Mouse (Mus musculus) T-helper 17 cell (primary cell): Measurements from ENCODE around the gene Pola1.

Experiments used
- in situ Hi-C, 2 experiments: fragments of 300-600 bp; cut with MboI, MseI; formaldehyde crosslinking; loops; 1 replicate in 1 of 2; 2 replicates in 1 of 2; pipeline ENCODE4 v1.15.1; 2025; ENCODE audit warnings: high pct_unique_total_duplicates in 2 of 2

The Pola1 gene

GRCm38 (mm10) chrX:93289076-93289475 lies 342.9 kb downstream of the Pola1 start:
- in situ Hi-C loops = no loop called here

DNA sequence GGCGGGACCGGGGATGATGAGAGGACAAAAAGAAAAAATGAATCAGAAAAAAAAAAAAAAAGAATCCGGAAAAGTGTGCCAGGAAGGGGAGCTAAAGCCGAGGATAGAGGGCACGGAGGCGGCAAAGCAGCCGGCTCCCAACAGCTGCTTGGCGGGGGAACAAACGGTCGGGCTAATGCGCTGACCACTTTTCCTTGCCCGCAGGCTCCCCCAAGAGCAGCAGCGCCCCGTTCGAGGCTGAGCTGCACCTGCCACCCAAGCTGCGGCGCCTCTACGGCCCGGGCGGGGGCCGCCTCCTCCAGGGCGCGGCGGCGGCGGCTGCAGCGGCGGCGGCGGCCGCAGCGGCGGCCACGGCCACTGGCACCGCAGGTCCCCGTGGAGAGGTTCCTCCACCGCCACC lies 343.6 kb downstream of the Pola1 start:
- in situ Hi-C loops = no loop called here

DNA sequence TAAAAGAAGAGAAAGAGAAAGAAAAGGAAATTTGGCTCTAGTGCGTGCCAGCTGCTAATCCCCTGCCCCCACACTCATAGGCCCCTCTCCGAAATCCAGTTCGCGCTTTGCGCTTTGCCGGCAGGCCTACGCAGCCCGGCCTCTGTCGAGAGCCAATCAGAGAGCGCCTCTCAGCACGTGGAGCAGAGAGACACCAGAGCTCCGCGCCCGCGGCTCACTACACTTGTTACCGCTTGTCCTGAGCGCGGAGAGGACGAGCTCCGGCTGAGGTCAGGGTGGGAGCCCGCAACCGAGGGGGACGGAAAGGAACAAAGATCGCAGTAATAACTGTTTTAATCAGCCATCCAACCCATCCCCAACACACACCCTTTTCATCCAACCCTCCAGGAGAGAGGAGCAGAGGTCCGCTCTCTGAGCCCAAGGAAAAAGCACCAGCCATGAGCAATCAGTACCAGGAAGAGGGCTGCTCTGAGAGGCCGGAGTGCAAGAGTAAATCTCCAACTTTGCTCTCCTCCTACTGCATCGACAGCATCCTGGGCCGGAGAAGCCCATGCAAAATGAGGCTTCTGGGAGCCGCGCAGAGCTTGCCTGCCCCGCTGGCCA lies 345.6 kb downstream of the Pola1 start, which contains the start of gene Arx:
Gene Arx (plus strand): TSS at position 155 of the 603 bp plus-strand sequence.
- in situ Hi-C loops = no loop called here

DNA sequence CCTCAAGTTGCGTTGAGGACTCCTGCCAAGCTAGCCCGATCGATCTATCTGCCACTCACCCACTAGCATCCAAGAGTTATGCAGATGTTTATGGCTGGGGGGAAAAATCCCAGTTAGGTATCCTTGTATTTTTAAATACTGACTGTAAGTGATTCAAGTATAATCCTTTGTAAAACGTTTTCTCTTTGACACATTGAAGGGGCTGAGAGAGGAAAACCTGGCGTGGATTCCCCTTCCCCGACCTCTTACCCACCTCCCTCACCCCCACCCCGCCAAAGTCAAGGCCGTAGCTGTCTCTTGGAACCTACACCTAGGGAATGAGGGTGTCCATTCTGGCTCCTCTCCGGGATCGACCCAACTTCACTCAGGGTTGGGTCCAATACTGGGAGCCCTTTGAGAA lies 346.9 kb downstream of the Pola1 start:
- in situ Hi-C loops = no loop called here

- in situ Hi-C loops = no loop called here
These were observed 350.2 kb downstream of the Pola1 start for GRCm38 (mm10) chrX:93281756-93282155.

DNA sequence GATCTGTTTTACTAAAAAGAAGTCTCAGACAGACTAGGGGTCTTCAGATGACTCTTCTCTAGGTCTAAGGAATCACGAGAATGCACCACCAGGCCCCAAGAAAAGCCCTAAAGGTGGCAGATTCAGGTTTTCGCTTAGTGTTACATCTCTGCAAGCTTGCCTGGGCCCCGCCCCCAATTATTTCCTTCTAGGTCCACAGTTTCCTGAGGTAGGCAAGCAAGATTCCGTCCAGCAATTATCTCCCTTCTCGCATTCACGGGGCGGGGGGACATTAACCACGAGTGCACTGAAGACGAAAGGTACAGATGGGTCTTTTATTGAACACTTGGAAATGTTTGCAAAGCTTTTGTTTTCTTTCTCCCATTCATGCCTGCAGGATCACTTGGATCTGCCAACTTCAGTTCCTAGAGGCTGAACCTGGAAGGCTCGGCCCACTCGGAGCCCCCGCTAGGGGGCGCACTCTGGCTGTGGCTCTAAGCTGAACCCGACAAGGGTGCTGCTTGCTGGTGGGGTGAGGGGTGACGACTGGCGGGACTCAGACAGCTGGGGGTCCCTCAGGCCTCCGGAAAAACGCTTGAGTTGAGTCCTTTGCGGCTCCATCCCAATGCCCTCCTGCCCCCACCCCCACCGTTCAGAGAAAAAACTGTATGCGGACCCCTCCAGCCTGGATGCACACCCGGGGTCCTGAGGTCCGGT lies 350.8 kb downstream of the Pola1 start:
- in situ Hi-C loops = no loop called here

GRCm38 (mm10) chrX:93279940-93280339 lies 352.0 kb downstream of the Pola1 start:
- in situ Hi-C loops = no loop called here

DNA sequence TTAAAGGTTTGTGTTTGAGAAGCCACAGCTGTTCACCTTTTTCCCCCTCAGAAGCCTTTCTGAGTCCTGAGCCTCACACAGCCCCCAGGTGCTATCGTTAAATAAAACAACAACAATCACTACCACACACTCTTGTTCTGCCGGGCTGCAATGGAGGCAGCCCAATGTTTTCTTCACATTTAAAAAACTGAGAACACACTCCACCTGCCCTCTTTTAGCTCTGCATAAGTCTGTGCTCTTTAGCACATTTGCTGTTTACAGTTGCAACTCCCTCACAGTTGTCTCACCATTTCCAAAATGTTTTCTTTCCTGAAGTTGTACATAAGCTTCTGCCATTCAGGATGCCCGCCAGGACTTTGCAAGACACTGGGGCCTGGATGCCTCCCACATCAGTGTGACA lies 356.3 kb downstream of the Pola1 start:
- in situ Hi-C loops = no loop called here
